Mouse (Mus musculus) layer of hippocampus, adult 18-20 months (tissue): ENCODE measurements at regions not wholly inside any gene's neighbourhood (a gene's known extent, or its start where the extent isn't known, plus 50 kb on each side); places are given as distances from the start of the nearest gene placed in this dataset.
"Not testable (repeated sequence)": the region's sequence is repeated elsewhere in the genome, so short reads cannot be mapped to it uniquely, and the experiment has no call there.

Source experiments
- DNase-seq, 2 experiments: peaks; one replicate each; pipeline ENCODE4 v3.0.0; 2022; ENCODE audit warnings: low spot score in 2 of 2

GRCm38 (mm10) chr6:19135166-19135565, 269.0 kb downstream of the Ankrd7 start:
- DNase-seq: not testable (repeated sequence)

GRCm38 (mm10) chr6:19163492-19163891, 297.4 kb downstream of the Ankrd7 start:
- no peak for DNase-seq

GRCm38 (mm10) chr6:19164181-19164580, 298.1 kb downstream of the Ankrd7 start:
- DNase-seq: peak; percentile 8 to 25
